Mouse (Mus musculus) intestine, postnatal 0 days (tissue): ENCODE data around the gene Pdyn. TPM values are rescaled to one million over a fixed set of nuclear protein-coding genes. Genes with fewer than 3 reads are reported as not detected.

ENCODE experiments used
- ATAC-seq: fragments of 200-750 bp; cut with Nextera tagmentation; 2 replicates; pipeline ENCODE4 v1.8.0; 2017; ENCODE audit warnings: mild to moderate bottlenecking, moderate TSS enrichment, moderate library complexity
- H3K27ac ChIP-seq: fragments of 300-500 bp; sonication (generic); 2 replicates; pipeline ENCODE4 v1.5.1; 2014; ENCODE audit warnings: mild to moderate bottlenecking, low read depth, low read length, moderate library complexity
- H3K27me3 ChIP-seq: fragments of 300-500 bp; sonication (generic); replicated peaks from 2 replicates; pipeline ENCODE4 v1.6.1; 2014; ENCODE audit warnings: low read length, mixed read lengths; ENCODE audit not compliant: control insufficient read depth, insufficient read depth
- H3K36me3 ChIP-seq: fragments of 300-500 bp; sonication (generic); 2 replicates; pipeline ENCODE4 v1.6.1; 2014; ENCODE audit warnings: mild to moderate bottlenecking, moderate library complexity; ENCODE audit not compliant: control insufficient read depth, insufficient read depth
- H3K4me1 ChIP-seq: fragments of 300-500 bp; sonication (generic); replicated peaks from 2 replicates; pipeline ENCODE4 v1.6.1; 2014; ENCODE audit warnings: antibody characterized with exemption, low read length, mixed read lengths; ENCODE audit not compliant: control insufficient read depth, insufficient read depth
- H3K4me2 ChIP-seq: fragments of 300-500 bp; sonication (generic); replicated peaks from 2 replicates; pipeline ENCODE4 v1.6.1; 2014; ENCODE audit warnings: low read depth, mild to moderate bottlenecking, moderate library complexity
- H3K4me3 ChIP-seq: fragments of 300-500 bp; sonication (generic); 2 replicates; pipeline ENCODE4 v1.5.1; 2014; ENCODE audit warnings: low read depth, low read length
- H3K9ac ChIP-seq: fragments of 300-500 bp; sonication (generic); 2 replicates; pipeline ENCODE4 v1.6.1; 2014; ENCODE audit warnings: mild to moderate bottlenecking, low read depth, low read length
- H3K9me3 ChIP-seq: fragments of 300-500 bp; sonication (generic); 2 replicates; pipeline ENCODE4 v1.6.1; 2016; ENCODE audit warnings: mixed run types; ENCODE audit not compliant: control insufficient read depth
- CTCF ChIP-seq: sonication (generic); IDR thresholded peaks from 2 replicates; pipeline ENCODE4 v1.5.1; 2016; ENCODE audit warnings: low read depth, mild to moderate bottlenecking, control low read depth, antibody characterized with exemption, moderate library complexity
- WGBS: fragments of 180-500 bp; shearing (Covaris S2); extraction: QIAGEN DNeasy Blood & Tissue Kit; methylation state at CpG from one replicate; pipeline ENCODE4 v1.1.7; 2014; 5-methylcytosine and 5-hydroxymethylcytosine counted together
- polyA plus RNA-seq: library from polyadenylated mRNA; unstranded; fragments of >200 nt; fragmentation: Nextera tagmentation; extraction: Ambion mirVana; gene quantifications from 2 replicates; pipeline ENCODE4 v1.2.1, GENCODE M21; 2015

The Pdyn gene
- polyA plus RNA-seq, 1 experiment from 2014 or later = 1.2 TPM

DNA sequence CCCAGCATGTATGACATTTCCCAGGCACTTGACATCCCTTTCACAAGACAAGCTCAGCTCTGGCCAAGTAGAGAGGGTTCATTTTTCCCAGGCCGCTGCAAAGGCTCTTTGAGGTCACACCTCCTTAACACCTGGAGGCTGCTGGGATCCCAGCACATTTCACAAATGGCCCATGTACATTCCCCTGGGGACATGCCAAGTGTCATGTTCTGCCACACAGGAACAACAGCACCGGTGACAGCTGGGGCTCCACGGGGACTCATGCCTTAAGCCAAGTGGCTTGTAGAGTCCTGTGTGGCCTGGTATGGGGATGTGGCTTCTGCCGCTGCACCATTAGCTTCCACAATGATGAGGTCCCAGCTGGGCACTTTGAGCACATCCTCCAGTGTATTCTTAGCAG, 47.0 kb downstream of the Pdyn start:
- H3K27me3 ChIP-seq = no peaks in the 10 kb centered on the region
- no peak for TF ChIP-seq CTCF
- H3K27ac ChIP-seq = no peak overlapping the region
- ATAC-seq = no peak
- no peak overlapping the region for H3K4me3 ChIP-seq
- H3K4me1 ChIP-seq = no peaks in the 10 kb centered on the region
- no peak overlapping the region for H3K4me2 ChIP-seq
- WGBS = 73% methylated on average over 4 of the region's 4 CpGs
- no peak overlapping the region for H3K9ac ChIP-seq
- no peaks in the 10 kb centered on the region for H3K9me3 ChIP-seq
- no peaks in the 10 kb centered on the region for H3K36me3 ChIP-seq

Other genes starting within 250 kb of the Pdyn start
- gene F830045P16Rik, start 163.2 kb downstream of the Pdyn start, polyA plus RNA-seq = not detected in 2 replicates
- 9.5 and 9.7 TPM in 2 replicates for gene Sirpa, start 107.0 kb downstream of the Pdyn start, polyA plus RNA-seq
- 5.0 and 5.7 TPM in 2 replicates for gene Stk35, start 100.7 kb upstream of the Pdyn start, polyA plus RNA-seq